Mouse (Mus musculus): ENCODE data around the gene Zcchc14.

DNA sequence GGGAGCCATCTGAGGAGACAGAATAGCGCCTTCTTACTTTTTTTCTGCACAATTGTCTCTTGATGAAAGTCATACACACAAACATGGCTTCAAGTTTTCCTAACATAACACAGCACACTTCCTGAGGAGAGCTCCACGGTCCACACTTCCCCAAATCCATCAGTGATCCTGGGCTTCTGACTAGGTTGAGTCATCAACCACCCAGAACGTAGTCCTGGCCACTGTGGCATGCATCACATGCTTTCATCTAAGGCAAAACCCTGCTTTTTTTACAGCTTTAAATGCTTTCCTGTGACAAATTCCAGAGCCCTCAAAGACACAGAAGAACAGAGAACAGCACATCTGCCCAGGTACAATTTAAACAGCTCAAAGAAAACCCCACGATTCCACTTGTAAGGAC is 24.0 kb downstream of the Zcchc14 start:
- no peak for TF ChIP-seq CTCF (IDR thresholded peaks at IDR 0.05; ENCODE audit: low read depth, low read length)
- no peak for TF ChIP-seq POLR2A (IDR thresholded peaks at IDR 0.05; ENCODE audit: borderline replicate concordance, low read depth, low read length)
